Mouse (Mus musculus) spleen, postnatal 4 days (tissue): ENCODE results near the gene Amn.

ENCODE experiments used
- DNase-seq, 2 experiments: peaks; one replicate each; pipeline ENCODE4 v3.0.0; 2022; ENCODE audit warnings: low spot score in 2 of 2

Amn gene

DNA sequence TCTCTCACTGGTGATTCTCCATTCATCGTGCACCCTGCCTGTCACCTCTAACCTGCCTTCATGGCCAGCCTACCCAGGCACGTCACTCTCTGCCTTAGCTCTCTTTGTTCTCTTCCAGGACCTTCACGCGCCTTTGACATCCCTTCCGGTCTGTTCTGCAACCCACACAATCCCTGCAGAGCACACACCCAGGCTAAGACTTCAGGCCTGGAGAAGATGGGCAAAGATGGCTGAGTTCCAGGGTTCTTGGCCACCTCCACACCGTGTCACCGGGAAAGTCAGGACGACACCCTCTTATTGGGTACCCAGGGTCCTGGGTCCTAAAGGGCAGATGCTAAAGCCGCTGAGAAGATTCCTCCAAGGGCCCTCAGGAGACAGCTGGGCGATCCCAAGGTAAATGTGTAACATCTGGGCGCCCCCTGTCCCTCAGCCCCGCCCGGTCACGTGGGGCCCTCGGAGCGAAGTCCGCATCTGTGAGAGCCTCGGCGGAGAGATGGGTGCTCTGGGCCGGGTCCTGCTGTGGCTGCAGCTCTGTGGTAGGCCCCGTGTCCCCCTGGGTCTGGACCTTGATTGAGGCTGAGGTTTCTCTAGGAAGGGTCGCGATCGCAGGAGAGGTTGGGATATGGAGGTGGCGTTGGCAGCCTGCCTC is at the start of gene Amn:
Gene Amn (plus strand): TSS at position 467 of the 649 bp plus-strand sequence.
- no peak for DNase-seq

DNA sequence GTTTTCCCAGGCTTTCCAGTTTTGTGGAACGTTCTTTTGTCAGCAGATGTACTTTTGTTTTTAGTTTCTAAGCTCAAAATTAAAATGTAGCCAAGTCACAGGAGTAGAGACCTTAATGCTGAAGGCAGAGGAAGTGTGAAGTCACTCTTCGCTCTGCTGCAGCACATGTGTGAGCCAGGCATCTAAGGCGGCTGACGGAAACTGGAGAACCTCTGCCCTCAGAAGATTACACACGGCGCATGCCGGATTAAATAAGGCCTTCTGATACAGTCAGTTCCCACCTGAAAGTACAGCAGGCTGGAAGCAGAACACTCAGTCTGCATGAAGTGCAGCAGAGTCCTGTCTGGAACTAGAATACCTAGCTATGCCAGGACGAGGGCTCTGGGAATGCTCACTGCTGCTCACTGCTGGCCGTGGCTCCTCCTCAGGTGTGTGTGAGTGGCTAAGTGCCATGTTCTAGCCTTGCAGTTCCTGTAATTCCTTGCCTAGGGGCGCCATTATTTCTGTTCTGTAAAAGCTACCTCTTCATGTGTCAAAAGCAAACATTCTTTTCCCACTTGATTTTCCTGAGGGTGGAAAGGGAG is 45.6 kb upstream of the Amn start:
- DNase-seq = no peak

GRCm38 (mm10) chr12:111227410-111227809 is 43.5 kb upstream of the Amn start:
- no peak for DNase-seq

DNA sequence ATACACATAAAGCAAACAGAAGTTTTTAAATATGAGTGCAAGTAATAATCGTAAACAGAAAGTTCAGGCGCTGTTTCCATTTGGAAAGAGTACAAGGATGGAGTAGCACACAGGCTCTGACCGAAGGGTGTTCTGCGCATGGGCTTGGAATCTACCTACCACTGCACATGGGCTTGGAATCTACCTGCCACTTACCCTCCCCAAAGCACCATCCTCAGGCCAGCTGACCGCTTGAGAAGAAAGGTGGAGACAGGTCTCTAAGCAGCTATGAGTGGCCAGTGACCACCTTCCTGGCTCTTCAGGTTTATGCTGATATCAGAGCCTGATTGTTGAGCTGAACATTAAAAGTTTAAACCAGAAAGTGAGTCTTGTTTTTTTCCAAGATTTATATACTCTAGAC is 42.4 kb upstream of the Amn start:
- no peak for DNase-seq

DNA sequence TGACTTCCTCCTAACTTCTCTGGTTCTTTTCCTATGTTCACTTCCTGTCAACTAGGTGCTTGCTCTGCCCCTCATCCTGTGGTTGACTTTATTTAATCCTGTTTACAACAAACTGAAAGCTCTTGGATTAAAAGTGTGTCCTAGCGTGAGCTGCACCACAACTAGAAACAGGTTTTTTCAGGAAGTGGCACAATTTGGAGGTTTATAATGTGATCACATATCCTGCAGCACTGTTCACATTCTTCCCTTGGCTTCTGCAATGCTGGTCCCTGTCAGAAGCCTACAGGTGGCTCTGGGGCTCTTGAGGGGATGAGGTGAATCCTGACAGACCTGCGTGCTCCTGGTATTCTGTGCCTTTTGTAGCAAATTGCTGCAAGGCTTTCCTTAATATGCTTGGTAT is 40.1 kb upstream of the Amn start:
- no peak for DNase-seq

DNA sequence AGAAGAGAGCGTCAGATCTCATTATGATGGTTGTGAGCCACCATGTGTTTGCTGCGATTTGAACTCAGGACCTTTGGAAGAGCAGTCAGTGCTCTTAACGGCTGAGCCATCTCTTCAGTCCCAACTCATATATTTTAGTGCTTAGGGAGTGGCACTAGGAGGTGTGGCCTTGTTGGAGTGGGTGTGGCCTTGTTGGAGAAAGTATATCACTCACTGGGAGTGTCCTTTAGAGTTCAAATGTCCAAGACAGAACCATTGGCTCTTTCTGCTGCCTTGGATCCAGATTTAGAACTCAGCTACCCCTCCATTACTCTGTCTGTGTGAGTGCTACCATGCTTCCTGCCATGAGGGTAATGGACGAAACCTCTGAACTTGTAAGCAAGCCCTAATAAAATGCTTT is 37.1 kb upstream of the Amn start:
- no peak for DNase-seq

- no peak for DNase-seq
Observed at GRCm38 (mm10) chr12:111234383-111234782, 36.5 kb upstream of the Amn start.

GRCm38 (mm10) chr12:111235631-111236030 is 35.3 kb upstream of the Amn start:
- DNase-seq = no peak

- DNase-seq = no peak
Observed at GRCm38 (mm10) chr12:111237611-111238188, 33.2 kb upstream of the Amn start.

GRCm38 (mm10) chr12:111238345-111238744 is 32.5 kb upstream of the Amn start:
- no peak for DNase-seq

GRCm38 (mm10) chr12:111238778-111239177 is 32.1 kb upstream of the Amn start:
- no peak for DNase-seq

GRCm38 (mm10) chr12:111239930-111240329 is 31.0 kb upstream of the Amn start:
- DNase-seq = no peak

DNA sequence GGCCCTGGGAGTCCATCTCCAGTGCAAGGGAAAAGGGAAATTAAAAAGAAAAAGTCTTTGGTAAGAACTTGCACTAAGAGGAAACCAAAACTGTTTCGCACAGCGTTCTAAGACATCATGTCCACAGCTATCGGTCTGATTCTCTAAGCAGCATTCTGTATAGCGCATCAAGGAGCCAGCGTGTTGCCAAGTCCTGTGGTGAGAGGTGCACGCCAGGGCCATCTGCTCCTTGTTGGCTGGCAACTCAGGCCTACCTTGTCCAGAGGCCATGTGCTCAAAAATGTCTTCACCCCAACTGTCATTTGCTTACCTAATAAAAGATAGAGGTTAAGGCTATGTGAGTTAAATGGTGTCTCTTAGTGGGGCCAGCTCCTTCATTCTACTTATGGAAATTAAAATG is 29.0 kb upstream of the Amn start:
- DNase-seq = no peak

DNA sequence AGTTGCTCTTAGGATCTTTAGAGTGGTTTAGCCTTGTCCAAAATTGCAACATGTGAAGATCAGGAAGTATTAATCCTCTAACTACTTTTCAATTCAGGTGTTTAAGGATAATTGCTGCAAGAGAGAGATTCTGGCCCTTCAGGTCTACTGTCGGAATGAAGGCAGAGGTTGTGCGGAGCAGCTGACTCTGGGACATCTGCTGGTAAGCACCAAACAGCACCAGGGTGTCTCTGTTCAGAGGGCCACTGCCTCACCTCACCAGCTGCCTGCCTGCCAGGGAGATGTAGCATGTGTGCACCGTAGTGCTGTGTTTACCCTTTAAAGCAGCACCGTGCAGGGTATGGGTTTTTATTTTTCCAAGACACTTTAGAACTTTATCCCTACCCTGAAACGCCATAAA is 28.5 kb upstream of the Amn start:
- no peak for DNase-seq

DNA sequence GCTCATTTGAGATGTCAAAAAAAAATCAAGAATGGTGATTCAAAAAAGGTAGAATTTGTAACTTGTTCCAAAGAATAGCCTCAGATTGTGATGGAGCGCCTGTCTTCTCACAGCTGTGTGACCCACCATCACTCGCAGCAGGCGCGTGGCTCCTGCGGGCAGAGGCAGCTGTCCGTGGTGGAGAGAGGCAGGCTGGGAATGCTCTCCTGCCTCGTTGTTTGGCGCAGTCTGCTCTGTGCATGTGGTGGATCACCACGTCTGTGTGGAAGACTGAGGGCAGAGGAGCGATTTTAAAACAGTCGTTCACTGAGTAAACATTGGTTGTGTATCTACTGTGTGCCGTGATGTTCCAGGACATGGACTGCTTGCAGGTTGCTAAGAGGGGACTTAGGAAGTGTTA is 27.2 kb upstream of the Amn start:
- no peak for DNase-seq

DNA sequence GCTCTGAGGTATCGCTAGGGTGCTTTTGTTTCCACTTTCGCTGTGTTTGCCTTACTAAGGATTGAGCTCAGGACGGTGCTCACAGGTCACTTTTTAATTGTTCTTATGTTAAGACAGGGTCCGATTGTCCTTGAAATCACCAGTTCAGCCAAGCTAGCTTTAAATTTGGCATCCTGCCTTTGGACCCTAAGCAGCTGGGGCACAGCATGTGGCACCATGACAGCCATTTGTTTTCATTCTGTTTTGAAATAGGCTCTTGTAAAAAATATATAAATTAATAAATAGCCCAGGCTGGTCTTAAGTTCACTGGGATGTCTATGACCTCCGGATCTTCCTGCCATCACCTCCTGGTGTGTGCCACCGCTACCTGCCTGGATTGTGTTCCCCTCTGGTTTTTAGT is 25.8 kb upstream of the Amn start:
- no peak for DNase-seq

GRCm38 (mm10) chr12:111246808-111247464 is 24.0 kb upstream of the Amn start:
- no peak for DNase-seq

GRCm38 (mm10) chr12:111249095-111249494 is 21.8 kb upstream of the Amn start:
- no peak for DNase-seq

DNA sequence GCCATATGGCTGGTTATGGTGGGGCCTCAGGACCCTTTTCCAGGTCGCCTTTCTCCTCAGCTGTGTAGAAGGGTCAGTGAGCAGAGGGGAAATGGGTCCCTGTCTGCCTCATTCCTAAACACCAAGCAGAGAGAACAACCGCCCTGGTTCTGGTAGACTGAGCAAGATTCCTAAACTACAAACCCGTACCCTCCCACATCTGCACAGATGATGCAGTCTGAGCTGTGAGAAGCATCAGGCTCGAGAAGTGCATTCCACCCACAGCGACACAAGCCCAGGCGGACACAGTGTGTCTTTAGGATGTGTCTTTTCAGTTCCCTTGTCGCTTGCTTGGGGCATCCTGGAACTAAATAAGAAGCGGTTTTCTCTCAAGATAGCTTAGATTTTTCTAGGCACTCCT is 20.8 kb upstream of the Amn start:
- no peak for DNase-seq

DNA sequence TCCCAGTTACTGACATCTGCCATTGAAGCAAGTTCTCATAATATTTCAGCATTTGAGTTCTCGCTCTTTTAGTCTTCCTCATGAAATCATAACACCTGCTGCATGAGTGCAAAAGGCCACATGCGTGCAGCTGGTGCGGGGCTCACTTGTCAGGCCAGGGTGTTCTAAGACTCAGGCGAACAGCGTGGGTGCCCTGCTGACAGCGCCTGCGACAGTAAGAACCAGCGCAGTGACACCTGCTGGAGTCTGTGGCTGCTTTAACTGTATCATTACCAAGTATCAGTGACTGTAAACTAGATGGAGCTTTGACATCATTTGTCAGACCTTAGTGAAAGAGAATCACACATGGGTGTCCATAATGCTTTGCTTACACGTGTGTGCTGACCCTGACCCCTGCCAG is 19.7 kb upstream of the Amn start:
- DNase-seq = no peak

- no peak for DNase-seq
Observed at GRCm38 (mm10) chr12:111263650-111264049, 7.2 kb upstream of the Amn start.

GRCm38 (mm10) chr12:111265212-111265611 is 5.7 kb upstream of the Amn start:
- DNase-seq = no peak

GRCm38 (mm10) chr12:111266592-111266991 is 4.3 kb upstream of the Amn start:
- DNase-seq = no peak
